Mouse (Mus musculus) thymus, adult 2 months (tissue): ENCODE measurements around the gene Casz1. TPM values are rescaled to one million over a fixed set of nuclear protein-coding genes. Genes with fewer than 3 reads are reported as not detected.

ENCODE experiments used
- DNase-seq: peaks from one replicate; pipeline ENCODE4 v3.0.0; 2021
- H3K27ac ChIP-seq: fragments of 200-500 bp; 2 replicates; pipeline ENCODE4 v1.5.1; 2012; ENCODE audit warnings: low read length, control low read depth; ENCODE audit not compliant: control insufficient read depth, insufficient read depth
- H3K27me3 ChIP-seq: fragments of 200-500 bp; 2 replicates; pipeline ENCODE4 v1.6.1; 2012; ENCODE audit warnings: mild to moderate bottlenecking, low read length, moderate library complexity, mixed read lengths; ENCODE audit not compliant: control insufficient read depth, insufficient read depth
- H3K36me3 ChIP-seq: fragments of 200-500 bp; 2 replicates; pipeline ENCODE4 v1.6.1; 2012; ENCODE audit warnings: mild to moderate bottlenecking, low read length, moderate library complexity; ENCODE audit not compliant: control insufficient read depth, insufficient read depth
- H3K4me1 ChIP-seq: fragments of 200-500 bp; replicated peaks from 2 replicates; pipeline ENCODE4 v1.6.1; 2012; ENCODE audit warnings: low read length; ENCODE audit not compliant: control insufficient read depth, insufficient read depth
- H3K4me3 ChIP-seq: fragments of 200-500 bp; 2 replicates; pipeline ENCODE4 v1.5.1; 2012; ENCODE audit warnings: mild to moderate bottlenecking, low read length, control low read depth, moderate library complexity; ENCODE audit not compliant: control insufficient read depth, insufficient read depth
- CTCF ChIP-seq: fragments of 200-500 bp; IDR thresholded peaks from 2 replicates; pipeline ENCODE4 v1.5.1; 2012; ENCODE audit warnings: mild to moderate bottlenecking, control low read depth, low read length, moderate library complexity, borderline replicate concordance; ENCODE audit not compliant: control insufficient read depth, poor library complexity, insufficient read depth; ENCODE audit errors: extremely low read depth
- POLR2A ChIP-seq: fragments of 200-500 bp; IDR thresholded peaks from 2 replicates; pipeline ENCODE4 v1.6.1; 2012; ENCODE audit warnings: mild to moderate bottlenecking, low read length, control low read depth, moderate library complexity; ENCODE audit not compliant: control insufficient read depth, poor library complexity, insufficient read depth; ENCODE audit errors: extremely low read depth
- WGBS: fragments of 180-500 bp; shearing (Covaris S2); methylation state at CpG from one replicate; pipeline ENCODE4 v1.1.7; 2018; 5-methylcytosine and 5-hydroxymethylcytosine counted together
- polyA plus RNA-seq: library from polyadenylated mRNA; depleted of rRNA; stranded (reverse); fragments of >200 nt; gene quantifications from 2 replicates; pipeline ENCODE4 v1.2.3, GENCODE M21; 2012

The Casz1 gene
- polyA plus RNA-seq, 1 experiment = 5.8 TPM

DNA sequence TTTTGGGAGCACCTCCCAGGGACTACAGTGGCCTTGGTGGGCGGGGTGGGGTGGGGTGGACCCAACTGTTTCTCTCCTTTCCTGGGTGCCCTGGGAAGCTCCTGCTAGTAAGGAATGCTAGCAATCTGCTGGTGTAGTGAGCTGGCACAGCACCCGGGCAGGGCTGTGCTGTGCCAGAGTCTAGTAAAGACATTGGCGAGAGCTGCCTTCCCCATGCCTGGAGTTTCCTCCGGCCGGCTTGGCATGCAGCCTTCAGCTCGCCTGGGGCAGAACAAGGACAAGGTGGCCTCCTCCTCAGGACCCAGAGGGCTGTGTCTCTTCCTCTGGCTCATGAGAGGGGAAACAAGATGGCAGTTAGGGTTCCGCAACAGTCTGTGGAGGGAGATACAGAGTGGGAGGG, 65.3 kb downstream of the Casz1 start:
- H3K27me3 ChIP-seq = no peaks in the 10 kb centered on the region
- no peak overlapping the region for H3K27ac ChIP-seq
- 88% methylated on average over 7 of the region's 7 CpGs for WGBS
- TF ChIP-seq CTCF (no peak), POLR2A (no peak)
- no peak overlapping the region for H3K4me3 ChIP-seq
- no peak for DNase-seq
- H3K36me3 ChIP-seq = no peaks in the 10 kb centered on the region
- H3K4me1 ChIP-seq = no peaks in the 10 kb centered on the region

DNA sequence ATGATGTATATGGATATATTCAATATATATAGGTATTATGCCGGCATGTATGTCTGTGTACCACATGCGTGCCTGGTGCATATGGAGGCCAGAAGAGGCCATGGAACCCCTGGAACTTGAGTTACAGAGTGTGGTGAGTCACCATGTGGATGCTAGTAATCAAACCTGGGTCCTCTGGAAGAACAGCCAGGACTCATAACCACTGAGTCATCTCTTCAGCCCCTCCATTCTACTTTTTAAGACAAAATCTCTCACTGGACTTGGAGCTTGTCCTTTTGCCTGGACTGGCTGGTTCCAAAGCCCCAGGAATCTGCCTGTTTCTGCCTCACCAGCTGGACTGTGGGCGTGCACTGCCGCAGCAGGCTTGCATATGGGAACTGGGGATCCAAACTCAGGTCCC, 66.3 kb downstream of the Casz1 start:
- Histone ChIP-seq H3K27me3 (no peaks in the 10 kb centered on the region), H3K36me3 (no peaks in the 10 kb centered on the region), H3K4me3 (no peak overlapping the region), H3K4me1 (no peaks in the 10 kb centered on the region), H3K27ac (no peak overlapping the region)
- DNase-seq = no peak
- WGBS = 94% methylated on average over 4 of the region's 4 CpGs
- no peak for TF ChIP-seq CTCF
- TF ChIP-seq POLR2A = no peak

DNA sequence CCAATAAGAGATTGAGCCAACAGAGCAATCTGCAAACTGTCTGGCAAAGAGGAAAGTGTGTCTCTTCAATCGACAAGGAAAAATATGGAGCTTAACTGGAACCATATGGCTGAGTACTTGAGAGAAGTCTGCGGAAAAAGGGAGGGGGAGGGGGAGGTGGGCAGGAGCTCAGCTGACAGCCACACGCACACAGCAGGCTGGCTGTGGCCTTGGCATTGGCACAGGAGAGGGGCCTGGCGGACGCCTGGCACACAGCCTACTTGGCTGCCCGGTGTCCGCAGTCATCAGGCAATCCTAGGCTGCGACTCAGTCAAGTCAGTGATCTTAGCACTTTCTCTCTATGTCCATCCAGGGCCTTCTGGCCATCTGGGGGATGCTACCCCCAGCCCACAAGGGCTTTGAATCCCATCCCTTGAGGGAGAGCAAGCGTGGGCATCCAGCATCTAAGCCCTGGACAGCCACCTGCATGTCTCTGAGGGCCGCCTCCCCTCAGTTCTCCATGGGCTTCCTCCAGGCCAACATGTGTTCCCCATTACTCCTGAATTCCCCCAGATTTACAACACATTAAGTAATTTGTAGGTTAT, 67.6 kb downstream of the Casz1 start:
- no peaks in the 10 kb centered on the region for H3K27me3 ChIP-seq
- H3K36me3 ChIP-seq = no peaks in the 10 kb centered on the region
- H3K4me1 ChIP-seq = no peaks in the 10 kb centered on the region
- H3K4me3 ChIP-seq = no peak overlapping the region
- no peak for DNase-seq
- 68% methylated on average over 10 of the region's 10 CpGs for WGBS
- no peak overlapping the region for H3K27ac ChIP-seq
- no peak for TF ChIP-seq POLR2A
- no peak for TF ChIP-seq CTCF

DNA sequence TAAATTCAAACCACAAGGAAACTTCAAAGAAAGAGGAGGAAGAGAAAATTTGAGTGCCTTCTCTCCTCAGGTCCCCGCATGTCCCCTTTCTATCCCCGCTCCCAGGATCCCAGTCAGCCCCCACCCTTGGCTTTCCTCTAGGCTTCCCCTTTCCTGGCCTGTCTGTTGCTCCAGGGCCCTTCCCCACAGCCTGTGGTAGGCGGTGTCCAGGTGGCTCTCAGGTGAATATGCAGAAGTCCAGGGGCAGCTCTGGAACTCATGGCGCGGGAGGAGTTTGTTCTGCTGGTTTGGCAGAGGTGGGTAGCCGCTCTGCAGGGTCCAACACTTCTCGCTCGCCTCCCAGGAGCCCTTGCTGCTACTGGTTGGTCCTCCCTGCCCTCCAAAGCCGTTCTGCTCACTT, 68.1 kb downstream of the Casz1 start:
- H3K4me3 ChIP-seq = no peak overlapping the region
- TF ChIP-seq CTCF (no peak), POLR2A (no peak)
- no peaks in the 10 kb centered on the region for H3K4me1 ChIP-seq
- no peak for DNase-seq
- no peaks in the 10 kb centered on the region for H3K36me3 ChIP-seq
- no peaks in the 10 kb centered on the region for H3K27me3 ChIP-seq
- 73% methylated on average over 9 of the region's 9 CpGs for WGBS
- no peak overlapping the region for H3K27ac ChIP-seq

DNA sequence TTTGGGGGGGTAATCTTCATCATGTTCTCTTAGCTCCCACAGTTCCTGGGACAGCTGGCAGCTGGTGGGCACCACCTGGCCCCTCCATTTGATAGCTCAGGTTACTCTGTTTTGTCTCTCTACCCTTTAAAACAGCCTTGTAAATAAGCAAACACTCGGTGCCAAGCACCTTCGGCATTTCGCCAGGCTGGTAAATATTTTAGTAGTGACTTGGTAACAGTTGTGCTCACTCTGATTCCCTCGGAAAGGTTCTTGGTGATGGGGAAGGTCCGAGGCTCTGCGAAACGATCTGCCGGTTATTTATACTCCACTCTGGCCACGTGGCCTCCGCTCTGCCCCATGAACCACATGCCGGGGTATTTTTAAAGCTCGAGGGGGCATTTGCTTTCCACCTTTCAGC, 68.6 kb downstream of the Casz1 start:
- TF ChIP-seq CTCF (no peak), POLR2A (no peak)
- no peak for DNase-seq
- no peak overlapping the region for H3K4me3 ChIP-seq
- no peaks in the 10 kb centered on the region for H3K36me3 ChIP-seq
- WGBS = 76% methylated on average over 12 of the region's 12 CpGs
- no peak overlapping the region for H3K27ac ChIP-seq
- H3K27me3 ChIP-seq = no peaks in the 10 kb centered on the region
- H3K4me1 ChIP-seq = no peaks in the 10 kb centered on the region

DNA sequence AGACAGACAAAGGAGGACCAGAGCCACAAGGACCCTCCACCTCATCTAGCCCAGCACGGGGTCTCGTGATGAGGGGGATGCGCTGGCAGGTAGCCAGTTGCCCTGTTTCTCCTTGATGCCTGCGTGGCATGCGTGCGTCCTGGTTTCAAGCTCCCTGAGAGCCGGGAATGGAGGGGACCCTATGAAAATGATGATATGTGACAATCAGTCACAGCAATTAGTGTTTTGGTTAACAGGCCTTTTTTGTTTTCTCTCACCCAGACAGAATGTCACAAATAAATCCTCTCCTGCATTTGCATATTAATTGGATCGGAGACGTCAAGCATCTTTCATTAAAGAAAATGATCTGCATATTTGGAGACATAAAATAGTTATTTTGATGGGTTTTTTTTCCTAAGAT, 71.9 kb downstream of the Casz1 start:
- H3K4me1 ChIP-seq = no peaks in the 10 kb centered on the region
- WGBS = 95% methylated on average over 9 of the region's 9 CpGs

DNA sequence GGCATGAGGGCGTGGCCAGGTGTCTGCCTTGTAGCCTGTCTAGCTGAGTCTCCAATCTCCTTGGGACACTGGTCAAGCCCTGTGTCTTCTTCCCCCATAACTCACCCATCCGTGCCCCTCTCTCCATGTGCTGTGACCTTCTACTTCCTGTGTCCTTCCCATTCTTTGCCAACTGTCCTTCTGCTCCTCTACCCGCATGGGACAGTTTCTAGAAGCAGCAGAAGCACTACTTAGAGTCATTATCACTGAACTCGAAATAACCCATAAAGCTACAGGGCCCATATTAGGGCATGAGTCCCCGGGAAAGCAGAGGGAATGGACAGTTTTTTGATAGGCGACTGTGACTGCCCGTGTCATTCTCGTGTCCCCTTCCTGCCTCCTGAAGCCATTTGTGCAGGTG, 72.6 kb downstream of the Casz1 start:
- no peaks in the 10 kb centered on the region for H3K36me3 ChIP-seq
- H3K27ac ChIP-seq = no peak overlapping the region
- no peak for DNase-seq
- no peaks in the 10 kb centered on the region for H3K27me3 ChIP-seq
- no peak overlapping the region for H3K4me3 ChIP-seq
- TF ChIP-seq CTCF (no peak), POLR2A (no peak)
- WGBS = 83% methylated on average over 8 of the region's 8 CpGs
- H3K4me1 ChIP-seq = no peaks in the 10 kb centered on the region

More for the DNA sequence above, 71.9 kb downstream of the Casz1 start:
- TF ChIP-seq CTCF = no peak
- no peak for TF ChIP-seq POLR2A
- H3K27ac ChIP-seq = no peak overlapping the region
- no peaks in the 10 kb centered on the region for H3K36me3 ChIP-seq
- no peak for DNase-seq
- no peak overlapping the region for H3K4me3 ChIP-seq
- H3K27me3 ChIP-seq = no peaks in the 10 kb centered on the region
